Mouse (Mus musculus) limb, embryonic 15.5 days (tissue): ENCODE data around the gene Mum1l1. TPM values are rescaled to one million over a fixed set of nuclear protein-coding genes. Genes with fewer than 3 reads are reported as not detected.
A peak's percentile ranks its signal among the peaks of the same experiment; 100 is the strongest.
"Not testable (repeated sequence)": the region's sequence is repeated elsewhere in the genome, so short reads cannot be mapped to it uniquely, and the experiment has no call there.

Experiments
- ATAC-seq: fragments of 200-750 bp; cut with Nextera tagmentation; 2 replicates; pipeline ENCODE4 v1.8.0; 2017; ENCODE audit warnings: low read depth, moderate TSS enrichment; ENCODE audit not compliant: insufficient number of reproducible peaks, low FRiP score, low TSS enrichment
- H3K27ac ChIP-seq: fragments of 300-500 bp; sonication (generic); 2 replicates; pipeline ENCODE4 v1.5.1; 2015; ENCODE audit warnings: moderate library complexity, mild to moderate bottlenecking, inconsistent platforms
- H3K27me3 ChIP-seq: fragments of 300-500 bp; sonication (generic); 2 replicates; pipeline ENCODE4 v1.6.1; 2015; ENCODE audit warnings: inconsistent platforms
- H3K36me3 ChIP-seq: fragments of 300-500 bp; sonication (generic); 2 replicates; pipeline ENCODE4 v1.6.1; 2015; ENCODE audit warnings: inconsistent platforms
- H3K4me1 ChIP-seq: fragments of 300-500 bp; sonication (generic); 2 replicates; pipeline ENCODE4 v1.6.1; 2015; ENCODE audit warnings: inconsistent platforms
- H3K4me2 ChIP-seq: fragments of 300-500 bp; sonication (generic); 2 replicates; pipeline ENCODE4 v1.6.1; 2015; ENCODE audit warnings: mild to moderate bottlenecking, inconsistent platforms
- H3K4me3 ChIP-seq: fragments of 300-500 bp; sonication (generic); 2 replicates; pipeline ENCODE4 v1.5.1; 2015; ENCODE audit warnings: mild to moderate bottlenecking, inconsistent platforms
- H3K9ac ChIP-seq: fragments of 300-500 bp; sonication (generic); 2 replicates; pipeline ENCODE4 v1.6.1; 2015; ENCODE audit warnings: inconsistent platforms
- H3K9me3 ChIP-seq: fragments of 300-500 bp; sonication (generic); 2 replicates; pipeline ENCODE4 v1.6.1; 2016; ENCODE audit warnings: inconsistent platforms
- WGBS: fragments of 180-500 bp; shearing (Covaris S2); methylation state at CpG from one replicate; pipeline ENCODE4 v1.1.7; 2015; 5-methylcytosine and 5-hydroxymethylcytosine counted together
- polyA plus RNA-seq: library from polyadenylated mRNA; unstranded; fragments of >200 nt; fragmentation: Nextera tagmentation; extraction: Ambion mirVana; gene quantifications from 2 replicates; pipeline ENCODE4 v1.2.1, GENCODE M21; 2015

Gene Mum1l1
- 34.8 and 36.5 TPM in 2 replicates for polyA plus RNA-seq

- no peak within 1 kb of the TSS for H3K27ac ChIP-seq
Measured at GRCm38 (mm10) chrX:139209829-139210225, at the start of gene Mum1l1. Gene Mum1l1 (plus strand): TSS chrX:139210042.

GRCm38 (mm10) chrX:139178928-139179327 is 30.9 kb upstream of the Mum1l1 start, which contains the start of gene 4933428M09Rik:
Gene 4933428M09Rik (plus strand): TSS chrX:139179228.
- no peaks in the 10 kb centered on the region for H3K9me3 ChIP-seq
- H3K4me3 ChIP-seq, result no peak within 1 kb of the TSS
- H3K36me3 ChIP-seq, result no peaks in the 10 kb centered on the region
- WGBS, result 89% methylated on average over 8 of the region's 8 CpGs
- no peak within 1 kb of the TSS for H3K27ac ChIP-seq
- H3K9ac ChIP-seq, result no peak within 1 kb of the TSS
- H3K27me3 ChIP-seq, result no peaks in the 10 kb centered on the region
- H3K4me2 ChIP-seq, result no peak within 1 kb of the TSS
- H3K4me1 ChIP-seq, result no peaks in the 10 kb centered on the region
- ATAC-seq, result no peak

More at GRCm38 (mm10) chrX:139209829-139210225, at the start of gene Mum1l1:
- Histone ChIP-seq H3K4me2 (peak within 1 kb of the TSS; percentile 48), H3K27me3 (peaks cover 4% of the 10 kb centered on the region; the same call in 1 of the 2 replicates), H3K9ac (peak within 1 kb of the TSS; percentile 44; the same call in 1 of the 2 replicates), H3K9me3 (no peaks in the 10 kb centered on the region), H3K36me3 (no peaks in the 10 kb centered on the region), H3K4me1 (no peaks in the 10 kb centered on the region), H3K4me3 (peak within 1 kb of the TSS; percentile 50)
- peak; percentile 63 for ATAC-seq
- 21% methylated on average over 31 of the region's 31 CpGs for WGBS

- WGBS, result 88% methylated on average over 3 of the region's 3 CpGs
- not testable (repeated sequence) for ATAC-seq, H3K36me3 ChIP-seq, H3K27me3 ChIP-seq, H3K27ac ChIP-seq, H3K9me3 ChIP-seq, H3K9ac ChIP-seq, H3K4me1 ChIP-seq, H3K4me3 ChIP-seq, H3K4me2 ChIP-seq
Measured at GRCm38 (mm10) chrX:139191506-139191905, 18.3 kb upstream of the Mum1l1 start.

GRCm38 (mm10) chrX:139194572-139195279 is 15.1 kb upstream of the Mum1l1 start:
- Histone ChIP-seq H3K9me3 (no peaks in the 10 kb centered on the region), H3K4me2 (no peak overlapping the region), H3K9ac (no peak overlapping the region), H3K36me3 (no peaks in the 10 kb centered on the region), H3K4me1 (no peaks in the 10 kb centered on the region), H3K27me3 (no peaks in the 10 kb centered on the region), H3K27ac (no peak overlapping the region), H3K4me3 (no peak overlapping the region)
- WGBS, result 32% methylated on average over 1 of the region's 1 CpGs
- ATAC-seq, result no peak

GRCm38 (mm10) chrX:139209191-139209828 is 532 bp upstream of the Mum1l1 start:
- H3K4me3 ChIP-seq, H3K36me3 ChIP-seq, H3K9me3 ChIP-seq, H3K4me2 ChIP-seq, H3K4me1 ChIP-seq, H3K9ac ChIP-seq, H3K27ac ChIP-seq, ATAC-seq, H3K27me3 ChIP-seq: not testable (repeated sequence)
- WGBS, result 71% methylated on average over 4 of the region's 4 CpGs

GRCm38 (mm10) chrX:139214765-139215164 is 4.9 kb downstream of the Mum1l1 start:
- no peak overlapping the region for H3K4me3 ChIP-seq
- H3K9ac ChIP-seq, result no peak overlapping the region
- H3K4me2 ChIP-seq, result no peak overlapping the region
- H3K4me1 ChIP-seq, result no peaks in the 10 kb centered on the region
- H3K27me3 ChIP-seq, result peaks cover 4% of the 10 kb centered on the region; the same call in 1 of the 2 replicates
- H3K27ac ChIP-seq, result no peak overlapping the region
- H3K9me3 ChIP-seq, result no peaks in the 10 kb centered on the region
- H3K36me3 ChIP-seq, result no peaks in the 10 kb centered on the region
- ATAC-seq, result no peak
- 66% methylated on average over 4 of the region's 4 CpGs for WGBS

GRCm38 (mm10) chrX:139216409-139216808 is 6.6 kb downstream of the Mum1l1 start:
- H3K4me2 ChIP-seq, result peak overlapping the region; percentile 39; the same call in 1 of the 2 replicates
- peaks cover under 1% of the 10 kb centered on the region; the same call in 1 of the 2 replicates for H3K27me3 ChIP-seq
- H3K36me3 ChIP-seq, result no peaks in the 10 kb centered on the region
- H3K9ac ChIP-seq, result no peak overlapping the region
- H3K9me3 ChIP-seq, result no peaks in the 10 kb centered on the region
- peak overlapping the region; percentile 38; the same call in 1 of the 2 replicates for H3K4me3 ChIP-seq
- no peak for ATAC-seq
- no peaks in the 10 kb centered on the region for H3K4me1 ChIP-seq
- H3K27ac ChIP-seq, result no peak overlapping the region
- WGBS, result 70% methylated on average over 5 of the region's 5 CpGs

GRCm38 (mm10) chrX:139216991-139217593 is 7.2 kb downstream of the Mum1l1 start:
- Histone ChIP-seq H3K4me2 (peak overlapping the region; percentile 39), H3K27me3 (no peaks in the 10 kb centered on the region)

GRCm38 (mm10) chrX:139217776-139218175 is 7.9 kb downstream of the Mum1l1 start:
- Histone ChIP-seq H3K4me3 (peak overlapping the region; percentile 38), H3K27ac (peak overlapping the region; percentile 44; the same call in 1 of the 2 replicates), H3K9ac (no peak overlapping the region), H3K9me3 (no peaks in the 10 kb centered on the region), H3K27me3 (no peaks in the 10 kb centered on the region), H3K4me1 (no peaks in the 10 kb centered on the region), H3K36me3 (no peaks in the 10 kb centered on the region), H3K4me2 (peak overlapping the region; percentile 39)
- 61% methylated on average over 10 of the region's 10 CpGs for WGBS
- no peak for ATAC-seq

More at GRCm38 (mm10) chrX:139216991-139217593, 7.2 kb downstream of the Mum1l1 start:
- Histone ChIP-seq H3K27ac (peak overlapping the region; percentile 44; the same call in 1 of the 2 replicates), H3K9ac (no peak overlapping the region), H3K4me3 (peak overlapping the region; percentile 38), H3K36me3 (no peaks in the 10 kb centered on the region), H3K9me3 (no peaks in the 10 kb centered on the region), H3K4me1 (no peaks in the 10 kb centered on the region)
- ATAC-seq, result peak; percentile 76
- 22% methylated on average over 22 of the region's 22 CpGs for WGBS

GRCm38 (mm10) chrX:139219017-139219416 is 9.2 kb downstream of the Mum1l1 start:
- Histone ChIP-seq H3K4me1 (no peaks in the 10 kb centered on the region), H3K9me3 (no peaks in the 10 kb centered on the region), H3K27ac (no peak overlapping the region), H3K4me3 (no peak overlapping the region), H3K4me2 (no peak overlapping the region), H3K9ac (no peak overlapping the region), H3K36me3 (no peaks in the 10 kb centered on the region), H3K27me3 (no peaks in the 10 kb centered on the region)
- ATAC-seq, result no peak
- WGBS, result 28% methylated on average over 2 of the region's 2 CpGs

- Histone ChIP-seq H3K9ac (no peak overlapping the region), H3K27ac (no peak overlapping the region), H3K4me3 (no peak overlapping the region), H3K9me3 (no peaks in the 10 kb centered on the region), H3K4me1 (no peaks in the 10 kb centered on the region), H3K36me3 (no peaks in the 10 kb centered on the region), H3K27me3 (no peaks in the 10 kb centered on the region), H3K4me2 (no peak overlapping the region)
- ATAC-seq, result no peak
- WGBS, result 74% methylated on average over 4 of the region's 4 CpGs
Measured at GRCm38 (mm10) chrX:139220830-139221229, 11.0 kb downstream of the Mum1l1 start.

GRCm38 (mm10) chrX:139221893-139222292 is 12.1 kb downstream of the Mum1l1 start:
- no peaks in the 10 kb centered on the region for H3K4me1 ChIP-seq
- no peaks in the 10 kb centered on the region for H3K36me3 ChIP-seq
- no peaks in the 10 kb centered on the region for H3K27me3 ChIP-seq
- H3K9ac ChIP-seq, result no peak overlapping the region
- no peak overlapping the region for H3K27ac ChIP-seq
- H3K4me2 ChIP-seq, result no peak overlapping the region
- no peak overlapping the region for H3K4me3 ChIP-seq
- WGBS, result 73% methylated on average over 3 of the region's 3 CpGs
- no peaks in the 10 kb centered on the region for H3K9me3 ChIP-seq
- no peak for ATAC-seq
